Mouse (Mus musculus) lung, postnatal 0 days (tissue): ENCODE measurements at regions not wholly inside any gene's neighbourhood (a gene's known extent, or its start where the extent isn't known, plus 50 kb on each side); places are given as distances from the start of the nearest gene placed in this dataset.

Experiments used
- ATAC-seq: fragments of 200-750 bp; cut with Nextera tagmentation; 2 replicates; pipeline ENCODE4 v1.8.0; 2017; ENCODE audit warnings: moderate library complexity
- DNase-seq: peaks from one replicate; pipeline ENCODE4 v3.0.0-alpha.2; 2016; ENCODE audit warnings: low spot score
- H3K27ac ChIP-seq: fragments of 300-500 bp; sonication (generic); 2 replicates; pipeline ENCODE4 v1.5.1; 2014; ENCODE audit warnings: antibody characterized with exemption, mild to moderate bottlenecking, low read length, mixed read lengths
- H3K27me3 ChIP-seq: fragments of 300-500 bp; sonication (generic); replicated peaks from 2 replicates; pipeline ENCODE4 v1.6.1; 2014; ENCODE audit warnings: low read length, mixed read lengths; ENCODE audit not compliant: insufficient read depth
- H3K36me3 ChIP-seq: fragments of 300-500 bp; sonication (generic); 2 replicates; pipeline ENCODE4 v1.6.1; 2014; ENCODE audit warnings: low read length, mixed read lengths; ENCODE audit not compliant: insufficient read depth
- H3K4me1 ChIP-seq: fragments of 300-500 bp; sonication (generic); 2 replicates; pipeline ENCODE4 v1.6.1; 2014; ENCODE audit warnings: antibody characterized with exemption, low read depth, low read length, mixed read lengths; ENCODE audit not compliant: insufficient read depth
- H3K4me2 ChIP-seq: fragments of 300-500 bp; sonication (generic); replicated peaks from 2 replicates; pipeline ENCODE4 v1.6.1; 2014; ENCODE audit warnings: low read depth, mild to moderate bottlenecking, low read length, moderate library complexity, mixed read lengths
- H3K4me3 ChIP-seq: fragments of 300-500 bp; sonication (generic); 2 replicates; pipeline ENCODE4 v1.5.1; 2014; ENCODE audit warnings: low read depth, low read length
- H3K9ac ChIP-seq: fragments of 300-500 bp; sonication (generic); replicated peaks from 2 replicates; pipeline ENCODE4 v1.6.1; 2014; ENCODE audit warnings: low read depth, mild to moderate bottlenecking
- H3K9me3 ChIP-seq: fragments of 300-500 bp; sonication (generic); 2 replicates; pipeline ENCODE4 v1.6.1; 2016; ENCODE audit warnings: low read length, mixed read lengths
- CTCF ChIP-seq: IDR thresholded peaks from 2 replicates; pipeline ENCODE4 v1.5.1; 2016; ENCODE audit warnings: antibody characterized with exemption, mild to moderate bottlenecking
- EP300 ChIP-seq: IDR thresholded peaks from 2 replicates; pipeline ENCODE4 v1.6.1; 2016; ENCODE audit warnings: antibody characterized with exemption, mild to moderate bottlenecking, control low read depth
- WGBS: fragments of 180-500 bp; shearing (Covaris S2); extraction: QIAGEN DNeasy Blood & Tissue Kit; methylation state at CpG from one replicate; pipeline ENCODE4 v1.1.7; 2014; 5-methylcytosine and 5-hydroxymethylcytosine counted together

GRCm38 (mm10) chr10:19529655-19530054 lies 62.1 kb upstream of the Ifngr1 start:
- 88% methylated on average over 5 of the region's 5 CpGs for WGBS
- ATAC-seq (no peak), DNase-seq (no peak)
- TF ChIP-seq CTCF = no peak
- TF ChIP-seq EP300 = no peak
- no peaks in the 10 kb centered on the region for H3K36me3 ChIP-seq
- H3K4me2 ChIP-seq = no peak overlapping the region
- no peaks in the 10 kb centered on the region for H3K4me1 ChIP-seq
- H3K27me3 ChIP-seq = no peaks in the 10 kb centered on the region
- H3K4me3 ChIP-seq = no peak overlapping the region
- H3K9me3 ChIP-seq = no peaks in the 10 kb centered on the region
- H3K9ac ChIP-seq = no peak overlapping the region
- no peak overlapping the region for H3K27ac ChIP-seq

GRCm38 (mm10) chr10:19530056-19530455 lies 61.7 kb upstream of the Ifngr1 start:
- no peaks in the 10 kb centered on the region for H3K27me3 ChIP-seq
- no peak overlapping the region for H3K27ac ChIP-seq
- no peaks in the 10 kb centered on the region for H3K36me3 ChIP-seq
- no peak overlapping the region for H3K9ac ChIP-seq
- no peak overlapping the region for H3K4me2 ChIP-seq
- TF ChIP-seq CTCF (no peak), EP300 (no peak)
- no peak for DNase-seq
- WGBS = 75% methylated on average over 6 of the region's 6 CpGs
- no peaks in the 10 kb centered on the region for H3K4me1 ChIP-seq
- ATAC-seq = no peak
- no peak overlapping the region for H3K4me3 ChIP-seq
- H3K9me3 ChIP-seq = no peaks in the 10 kb centered on the region

GRCm38 (mm10) chr10:19531452-19531851 lies 60.3 kb upstream of the Ifngr1 start:
- H3K9ac ChIP-seq = no peak overlapping the region
- H3K4me2 ChIP-seq = no peak overlapping the region
- no peaks in the 10 kb centered on the region for H3K36me3 ChIP-seq
- WGBS = 3% methylated on average over 1 of the region's 1 CpGs
- no peak overlapping the region for H3K27ac ChIP-seq
- no peaks in the 10 kb centered on the region for H3K9me3 ChIP-seq
- H3K4me1 ChIP-seq = no peaks in the 10 kb centered on the region
- H3K27me3 ChIP-seq = no peaks in the 10 kb centered on the region
- TF ChIP-seq CTCF (no peak), EP300 (no peak)
- no peak for DNase-seq
- no peak for ATAC-seq
- no peak overlapping the region for H3K4me3 ChIP-seq

DNA sequence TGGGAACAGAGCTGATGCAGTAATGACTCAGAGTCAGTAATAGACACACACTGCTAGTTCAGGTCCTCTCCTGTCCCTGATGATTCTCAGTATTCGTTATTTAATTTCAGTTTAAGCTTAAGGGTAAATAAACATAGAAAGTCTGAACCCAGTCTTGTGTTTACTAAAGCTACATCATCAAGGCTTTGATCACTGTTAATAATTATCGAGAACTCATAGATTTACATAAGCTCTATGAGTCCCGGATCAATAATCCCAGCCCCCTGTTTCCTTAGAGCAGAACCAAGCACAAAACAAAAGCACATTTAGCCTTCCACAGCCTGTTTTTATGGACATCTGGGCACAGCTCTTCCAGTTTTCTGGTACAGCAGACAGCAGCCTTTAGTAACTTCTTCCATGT lies 59.0 kb upstream of the Ifngr1 start:
- H3K36me3 ChIP-seq = no peaks in the 10 kb centered on the region
- no peaks in the 10 kb centered on the region for H3K4me1 ChIP-seq
- no peak for DNase-seq
- H3K9me3 ChIP-seq = no peaks in the 10 kb centered on the region
- H3K27ac ChIP-seq = no peak overlapping the region
- no peak for ATAC-seq
- no peak overlapping the region for H3K4me3 ChIP-seq
- H3K27me3 ChIP-seq = no peaks in the 10 kb centered on the region
- TF ChIP-seq CTCF = no peak
- 69% methylated on average over 3 of the region's 3 CpGs for WGBS
- no peak overlapping the region for H3K9ac ChIP-seq
- H3K4me2 ChIP-seq = no peak overlapping the region

DNA sequence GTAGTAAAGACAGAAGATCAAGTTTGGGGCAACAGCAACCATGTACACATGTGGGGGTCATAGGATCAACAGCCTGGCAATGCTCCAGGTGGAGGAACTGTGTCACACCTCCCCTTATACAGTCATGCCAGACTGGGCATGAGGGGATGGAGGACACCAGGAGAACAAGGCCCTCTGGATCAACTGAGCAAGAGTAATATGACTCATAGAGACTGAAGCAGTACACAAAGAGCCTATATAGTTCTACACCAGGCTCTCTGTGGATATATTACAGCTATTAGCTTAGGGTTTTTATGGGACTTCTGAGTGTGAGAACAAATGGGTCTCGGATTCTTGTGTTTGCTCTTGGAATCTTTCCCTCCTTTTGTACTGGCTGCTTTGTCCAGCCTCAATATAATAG lies 57.9 kb upstream of the Ifngr1 start:
- Histone ChIP-seq H3K36me3 (no peaks in the 10 kb centered on the region), H3K9me3 (no peaks in the 10 kb centered on the region), H3K27me3 (no peaks in the 10 kb centered on the region), H3K4me2 (no peak overlapping the region), H3K4me3 (no peak overlapping the region), H3K9ac (no peak overlapping the region), H3K27ac (no peak overlapping the region), H3K4me1 (no peaks in the 10 kb centered on the region)
- DNase-seq (no peak), ATAC-seq (no peak)
- TF ChIP-seq EP300 (no peak), CTCF (no peak)
- WGBS = 56% methylated on average over 1 of the region's 1 CpGs
